In the genomic region with DNA sequence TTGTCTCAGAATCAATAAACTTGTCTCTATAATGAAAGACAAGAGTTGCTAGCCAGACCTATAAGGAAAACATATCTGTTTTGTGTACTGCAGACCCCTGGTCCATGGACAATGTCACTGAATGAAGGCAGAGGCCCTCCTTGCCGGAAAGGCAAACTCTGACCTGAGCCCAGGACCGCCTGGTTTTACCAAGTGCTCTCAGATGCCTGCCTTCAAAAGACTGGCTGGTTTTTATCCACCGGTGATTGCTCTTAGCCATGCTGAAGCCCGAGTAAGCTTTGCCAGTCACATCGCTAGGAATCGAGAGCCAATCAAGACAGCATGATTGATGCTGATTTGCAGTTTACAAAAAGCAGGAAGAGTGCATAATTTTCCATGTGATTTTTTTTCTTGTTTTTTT, we compare ENCODE assay signal across 32 mouse cellular contexts.
DNase-seq lines count a peak whose midpoint lies in the region; ATAC-seq lines count a peak whose summit lies in the region.
"Had no signal": no experiment of that assay in that cellular context is flagged by ENCODE, and none has a peak within 500 bp of the region (broad histone marks: within the 10 kb centered on the region; RNA-seq: fewer than 3 reads in every experiment).

No protein-coding gene starts in this region.

- peak; percentile 7 for DNase-seq in midbrain, embryonic 14.5 days
- DNase-seq in midbrain, embryonic 11.5 days (ENCODE audit: low spot score, missing footprints), result no peak
- peak; percentile 73 for DNase-seq in embryonic facial prominence, embryonic 11.5 days (ENCODE audit: low spot score)
- peak; percentile 39 for DNase-seq in forelimb bud, embryonic 11.5 days (ENCODE audit: low read depth, low spot score)
- no peak for DNase-seq in adrenal gland, adult 18-20 months (ENCODE audit: low spot score in 2 of 2)
- no peak for DNase-seq in right cerebral cortex, adult 2 months (ENCODE audit: low spot score in 2 of 2)
- no peak for DNase-seq in ovary, postnatal 10 days (ENCODE audit: low spot score)
- DNase-seq: adrenal gland, postnatal 25 days; cerebellum, adult 2 months; cerebellum, postnatal 25 days; forebrain, postnatal 0 days; gastrocnemius, postnatal 14 days; heart, adult 11 months; kidney, adult 11 months; kidney, postnatal 25 days; liver, postnatal 0 days; lung, postnatal 4 days; spleen, adult 18-20 months; thymus, adult 2 months; thymus, postnatal 36 days had no signal

- H3K4me1 ChIP-seq in midbrain, embryonic 14.5 days (ENCODE audit: control insufficient read depth, insufficient read depth, low read length), result no peaks in the 10 kb centered on the region
- H3K4me1 ChIP-seq in midbrain, embryonic 11.5 days (ENCODE audit: control insufficient read depth, insufficient read depth, low read length), result no peaks in the 10 kb centered on the region
- no peaks in the 10 kb centered on the region for H3K4me1 ChIP-seq in embryonic facial prominence, embryonic 11.5 days (ENCODE audit: control insufficient read depth, insufficient read depth, low read length)
- H3K4me1 ChIP-seq in limb, embryonic 13.5 days, result peaks cover 22% of the 10 kb centered on the region
- H3K4me1 ChIP-seq: forebrain, embryonic 12.5 days; heart, embryonic 15.5 days; liver, embryonic 12.5 days; megakaryocyte, embryonic 14.5 days; midbrain, embryonic 15.5 days; neural tube, embryonic 15.5 days had no signal

- H3K4me3 ChIP-seq in midbrain, embryonic 14.5 days (replicated peaks; ENCODE audit: low read depth, low read length), result no peak overlapping the region
- H3K4me3 ChIP-seq in midbrain, embryonic 11.5 days (ENCODE audit: low read depth, low read length), result no peak overlapping the region
- H3K4me3 ChIP-seq in embryonic facial prominence, embryonic 11.5 days (ENCODE audit: low read depth, low read length), result no peak overlapping the region
- H3K4me3 ChIP-seq in limb, embryonic 13.5 days, result no peak overlapping the region
- H3K4me3 ChIP-seq: forebrain, embryonic 12.5 days; heart, embryonic 10.5 days; heart, embryonic 15.5 days; layer of hippocampus, adult 2 months; left cerebral cortex, adult 2 months; liver, embryonic 12.5 days; megakaryocyte, embryonic 14.5 days; midbrain, embryonic 15.5 days; neural tube, embryonic 15.5 days had no signal

- ATAC-seq in midbrain, embryonic 14.5 days (ENCODE audit: low FRiP score, low TSS enrichment), result no peak
- ATAC-seq in midbrain, embryonic 11.5 days (ENCODE audit: low FRiP score), result no peak
- no peak for ATAC-seq in embryonic facial prominence, embryonic 11.5 days (replicated peaks; ENCODE audit: insufficient number of reproducible peaks, low FRiP score, low TSS enrichment, low read depth)
- ATAC-seq in limb, embryonic 13.5 days (ENCODE audit: low FRiP score, low read depth), result no peak
- ATAC-seq: forebrain, postnatal 0 days; hindbrain, postnatal 0 days; liver, embryonic 12.5 days; liver, postnatal 0 days; midbrain, embryonic 15.5 days; Patski had no signal

- no peak overlapping the region for H3K9ac ChIP-seq in midbrain, embryonic 14.5 days (replicated peaks; ENCODE audit: low read length)
- no peak overlapping the region for H3K9ac ChIP-seq in midbrain, embryonic 11.5 days (ENCODE audit: low read length)
- no peak overlapping the region for H3K9ac ChIP-seq in embryonic facial prominence, embryonic 11.5 days (replicated peaks; ENCODE audit: low read length)
- no peak overlapping the region for H3K9ac ChIP-seq in limb, embryonic 13.5 days
- H3K9ac ChIP-seq: forebrain, embryonic 12.5 days; forebrain, postnatal 0 days; heart, embryonic 15.5 days; liver, embryonic 12.5 days; liver, postnatal 0 days; midbrain, embryonic 15.5 days; neural tube, embryonic 15.5 days had no signal

- no peaks in the 10 kb centered on the region for H3K36me3 ChIP-seq in midbrain, embryonic 14.5 days (ENCODE audit: control insufficient read depth, insufficient read depth, low read length)
- no peaks in the 10 kb centered on the region for H3K36me3 ChIP-seq in midbrain, embryonic 11.5 days (ENCODE audit: control insufficient read depth, insufficient read depth, low read length)
- no peaks in the 10 kb centered on the region for H3K36me3 ChIP-seq in embryonic facial prominence, embryonic 11.5 days (replicated peaks; ENCODE audit: control insufficient read depth, insufficient read depth, low read depth, low read length)
- H3K36me3 ChIP-seq in limb, embryonic 13.5 days, result no peaks in the 10 kb centered on the region
- H3K36me3 ChIP-seq: forebrain, embryonic 12.5 days; heart, embryonic 10.5 days; heart, embryonic 15.5 days; liver, embryonic 12.5 days; midbrain, embryonic 15.5 days; neural tube, embryonic 15.5 days had no signal

- no peaks in the 10 kb centered on the region for H3K9me3 ChIP-seq in midbrain, embryonic 14.5 days (ENCODE audit: control insufficient read depth, low read length)
- no peaks in the 10 kb centered on the region for H3K9me3 ChIP-seq in midbrain, embryonic 11.5 days (ENCODE audit: control insufficient read depth, low read length)
- no peaks in the 10 kb centered on the region for H3K9me3 ChIP-seq in embryonic facial prominence, embryonic 11.5 days (replicated peaks; ENCODE audit: control insufficient read depth, low read length)
- H3K9me3 ChIP-seq in limb, embryonic 13.5 days, result no peaks in the 10 kb centered on the region
- H3K9me3 ChIP-seq: forebrain, embryonic 12.5 days; heart, embryonic 10.5 days; heart, embryonic 15.5 days; liver, embryonic 12.5 days; megakaryocyte, embryonic 14.5 days; midbrain, embryonic 15.5 days; neural tube, embryonic 15.5 days had no signal

- H3K4me2 ChIP-seq in midbrain, embryonic 14.5 days (ENCODE audit: low read length), result no peak overlapping the region
- no peak overlapping the region for H3K4me2 ChIP-seq in midbrain, embryonic 11.5 days
- no peak overlapping the region for H3K4me2 ChIP-seq in embryonic facial prominence, embryonic 11.5 days (ENCODE audit: low read depth, low read length)
- no peak overlapping the region for H3K4me2 ChIP-seq in limb, embryonic 13.5 days (replicated peaks)
- H3K4me2 ChIP-seq: forebrain, embryonic 12.5 days; heart, embryonic 15.5 days; liver, embryonic 12.5 days; midbrain, embryonic 15.5 days; neural tube, embryonic 15.5 days had no signal

- no peaks in the 10 kb centered on the region for H3K27me3 ChIP-seq in midbrain, embryonic 14.5 days (ENCODE audit: control insufficient read depth, insufficient read depth, low read length)
- no peaks in the 10 kb centered on the region for H3K27me3 ChIP-seq in midbrain, embryonic 11.5 days (ENCODE audit: control insufficient read depth, insufficient read depth, low read length)
- no peaks in the 10 kb centered on the region for H3K27me3 ChIP-seq in embryonic facial prominence, embryonic 11.5 days (ENCODE audit: control insufficient read depth, insufficient read depth, low read length)
- H3K27me3 ChIP-seq in limb, embryonic 13.5 days, result no peaks in the 10 kb centered on the region
- H3K27me3 ChIP-seq: forebrain, embryonic 12.5 days; heart, embryonic 15.5 days; liver, embryonic 12.5 days; megakaryocyte, embryonic 14.5 days; midbrain, embryonic 15.5 days; neural tube, embryonic 15.5 days; Patski had no signal

- 61% methylated on average over 6 of the region's 6 CpGs for WGBS in midbrain, embryonic 14.5 days
- WGBS in midbrain, embryonic 11.5 days, result 64% methylated on average over 6 of the region's 6 CpGs
- 35% methylated on average over 6 of the region's 6 CpGs for WGBS in embryonic facial prominence, embryonic 11.5 days
- WGBS in limb, embryonic 13.5 days, result 23% methylated on average over 6 of the region's 6 CpGs

- H3K27ac ChIP-seq in midbrain, embryonic 14.5 days (replicated peaks; ENCODE audit: low read depth, low read length), result no peak overlapping the region
- no peak overlapping the region for H3K27ac ChIP-seq in midbrain, embryonic 11.5 days (ENCODE audit: low read depth, low read length)
- H3K27ac ChIP-seq in embryonic facial prominence, embryonic 11.5 days (replicated peaks; ENCODE audit: low read depth, low read length), result no peak overlapping the region; the same call in 1 of the 2 replicates
- peak overlapping the region; percentile 59 for H3K27ac ChIP-seq in limb, embryonic 13.5 days
- H3K27ac ChIP-seq: forebrain, embryonic 12.5 days; heart, embryonic 10.5 days; heart, embryonic 15.5 days; hindbrain, postnatal 0 days; layer of hippocampus, adult 2 months; left cerebral cortex, adult 2 months; liver, embryonic 12.5 days; midbrain, embryonic 15.5 days; neural tube, embryonic 15.5 days had no signal

Comparison
In these comparisons a context has a peak if more than half of its experiments do, and no peak if none do; other contexts are left out.
1. DNase-seq: peak in midbrain, embryonic 14.5 days (single experiment), embryonic facial prominence, embryonic 11.5 days (single experiment) and forelimb bud, embryonic 11.5 days (single experiment); none in midbrain, embryonic 11.5 days (single experiment), adrenal gland, adult 18-20 months (0 of 2), right cerebral cortex, adult 2 months (0 of 2) and ovary, postnatal 10 days (single experiment).